Mouse (Mus musculus) NIH3T3 (cell line): ENCODE data around the gene Aatk.
A peak's percentile ranks its signal among the peaks of the same experiment; 100 is the strongest.

ENCODE experiments used
- DNase-seq: peaks from one replicate; pipeline ENCODE4 v3.0.0-alpha.2; 2012; ENCODE audit warnings: low read depth

The Aatk gene

DNA sequence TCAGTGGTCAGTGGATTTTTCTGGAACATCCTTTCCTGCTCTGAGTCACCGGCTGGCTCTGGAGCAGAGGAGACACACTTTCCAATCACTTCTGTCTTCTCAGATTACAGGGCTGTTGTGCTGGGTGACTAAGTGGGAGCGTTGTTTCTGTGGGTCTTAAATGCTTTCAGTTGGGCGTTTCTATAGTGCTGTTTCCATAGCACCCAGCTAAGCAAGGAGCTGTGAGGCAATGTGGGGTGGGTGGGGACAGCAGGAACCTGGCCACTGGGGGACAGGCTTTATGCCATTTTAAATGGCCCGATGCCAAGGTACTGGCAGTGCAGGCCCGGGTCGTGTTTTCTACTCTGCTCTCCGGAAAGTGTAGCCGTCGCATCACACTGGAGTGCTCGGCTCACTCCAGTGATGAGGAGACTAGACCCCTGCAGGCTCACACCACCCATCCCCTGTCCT lies 57.8 kb downstream of the Aatk start:
- DNase-seq, result peak; percentile 92

DNA sequence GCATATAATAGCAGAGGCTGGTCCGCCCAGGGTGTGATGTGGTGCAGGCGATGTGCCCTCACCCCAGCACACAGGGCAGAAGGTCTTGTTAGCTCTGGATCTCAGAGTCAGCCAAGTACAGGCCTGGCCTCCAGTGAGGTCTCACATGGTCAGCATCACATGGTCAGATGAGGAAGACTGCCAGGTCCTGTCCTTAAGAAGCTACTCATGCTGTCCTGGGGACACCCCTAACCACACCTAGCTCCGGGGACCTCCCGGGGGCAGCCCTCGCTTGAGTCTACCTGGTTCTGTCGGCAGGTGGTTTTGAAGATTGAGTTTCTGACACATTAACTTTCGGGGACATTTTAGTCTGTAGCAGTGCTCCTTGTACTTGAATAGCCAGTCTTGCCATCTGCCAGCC lies 58.6 kb downstream of the Aatk start:
- DNase-seq, result peak; percentile 65

DNA sequence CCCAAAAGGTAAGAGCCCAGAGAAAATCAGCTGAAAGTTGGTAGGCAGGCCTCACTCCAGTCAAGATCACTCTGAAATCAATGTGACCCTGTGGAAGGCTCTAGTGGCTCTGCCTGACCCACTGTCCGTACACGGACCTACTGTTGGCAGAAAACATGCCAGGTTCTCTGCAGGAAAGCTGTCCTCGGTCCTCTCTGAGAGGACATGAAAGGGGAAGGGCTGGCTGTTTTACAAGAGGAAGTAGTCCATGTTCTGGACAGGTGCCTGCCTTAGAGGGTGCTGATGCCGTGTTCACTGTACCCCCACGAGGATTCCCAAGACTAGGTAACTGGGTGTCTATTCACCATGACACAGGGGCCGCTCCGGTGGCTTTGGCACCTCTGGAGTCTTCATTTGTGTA lies 59.1 kb downstream of the Aatk start:
- DNase-seq, result no peak

DNA sequence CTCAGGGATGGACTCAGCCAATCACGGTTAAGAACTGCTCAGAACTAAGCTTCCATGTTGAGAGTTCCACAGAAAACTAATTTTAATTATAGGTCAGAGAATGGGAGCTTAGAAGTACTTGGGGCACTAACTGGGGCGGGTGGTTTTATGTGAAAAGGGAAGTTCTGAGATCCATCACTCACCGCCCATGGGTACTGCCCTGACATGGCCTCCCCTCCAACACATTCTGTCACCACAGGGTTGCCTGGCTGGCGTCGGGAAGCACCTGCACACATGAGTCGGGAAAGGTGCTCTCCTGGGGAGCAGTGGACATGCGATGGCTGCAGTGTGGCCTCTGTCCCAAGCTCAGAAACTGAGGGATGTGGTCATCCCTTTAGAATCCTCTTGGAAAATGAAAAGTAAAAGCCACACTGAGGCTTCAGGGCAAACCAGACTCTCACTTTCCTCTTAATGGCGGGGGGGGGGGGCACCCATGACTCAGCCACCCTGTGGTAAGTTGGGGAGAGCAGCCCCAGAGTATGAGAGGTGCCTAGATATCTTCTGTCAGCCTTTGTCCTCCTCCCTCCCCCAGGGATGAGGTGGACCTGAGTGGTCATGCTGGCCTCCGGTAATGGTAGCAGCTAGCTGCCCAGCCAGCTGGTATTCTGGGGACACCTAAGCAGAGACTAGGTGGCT lies 60.1 kb downstream of the Aatk start:
- peak; percentile 50 for DNase-seq

DNA sequence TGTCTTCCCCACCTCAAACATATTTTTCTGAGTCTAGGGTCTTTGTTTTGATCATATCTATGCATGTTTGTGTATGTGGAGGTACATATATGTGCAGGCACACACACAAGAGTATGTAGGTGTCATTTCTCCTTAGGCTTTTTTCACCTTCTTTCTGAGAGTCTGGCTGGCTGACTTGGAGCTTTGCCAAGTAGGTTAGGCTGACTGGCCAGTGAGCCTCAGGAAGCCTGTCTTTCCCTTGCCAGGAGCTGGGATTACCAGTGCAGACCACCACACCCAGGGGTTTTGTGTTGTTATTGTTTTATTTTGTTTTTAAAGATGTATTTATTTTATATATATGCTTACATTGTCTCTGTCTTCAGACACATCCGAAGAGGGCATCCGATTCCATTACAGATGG lies 63.8 kb downstream of the Aatk start:
- DNase-seq, result peak; percentile 20

DNA sequence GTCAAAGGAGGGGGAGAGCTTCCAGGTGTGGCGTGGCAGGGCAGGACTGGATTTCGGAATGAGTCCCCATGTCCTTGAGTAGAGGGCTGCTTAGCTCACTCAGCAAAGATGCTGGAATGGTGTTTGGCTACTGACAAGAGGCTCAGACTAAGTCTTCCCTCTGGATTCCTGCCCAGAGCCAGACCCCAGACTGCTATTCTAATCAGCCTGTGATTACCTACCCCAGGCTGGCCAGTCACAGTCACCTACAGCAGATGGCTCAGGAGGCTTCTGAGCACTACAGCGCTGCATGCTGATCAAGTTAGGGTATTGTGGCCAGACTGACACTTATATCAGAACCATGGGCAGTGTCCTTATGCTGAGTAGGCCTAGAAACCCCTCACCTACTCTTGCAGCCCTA lies 64.7 kb downstream of the Aatk start:
- DNase-seq, result no peak

DNA sequence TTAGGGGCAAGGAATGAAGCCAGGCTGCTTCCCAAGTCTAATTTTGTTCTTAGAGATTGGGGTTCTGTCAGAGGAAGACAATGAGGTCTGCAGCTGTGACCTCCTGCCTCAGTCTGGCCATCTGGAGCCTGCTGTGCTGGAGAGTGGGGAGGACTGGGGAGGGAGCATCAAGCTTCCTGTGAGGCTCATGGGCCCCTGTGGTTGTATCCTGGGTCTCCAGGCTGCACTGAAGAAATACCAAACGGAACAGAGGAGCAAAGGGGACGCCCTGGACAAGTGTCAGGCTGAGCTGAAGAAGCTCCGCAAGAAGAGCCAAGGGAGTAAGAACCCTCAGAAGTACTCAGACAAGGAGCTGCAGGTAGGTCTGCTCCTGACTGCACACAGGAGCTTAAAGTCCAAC lies 65.2 kb downstream of the Aatk start:
- DNase-seq, result no peak

DNA sequence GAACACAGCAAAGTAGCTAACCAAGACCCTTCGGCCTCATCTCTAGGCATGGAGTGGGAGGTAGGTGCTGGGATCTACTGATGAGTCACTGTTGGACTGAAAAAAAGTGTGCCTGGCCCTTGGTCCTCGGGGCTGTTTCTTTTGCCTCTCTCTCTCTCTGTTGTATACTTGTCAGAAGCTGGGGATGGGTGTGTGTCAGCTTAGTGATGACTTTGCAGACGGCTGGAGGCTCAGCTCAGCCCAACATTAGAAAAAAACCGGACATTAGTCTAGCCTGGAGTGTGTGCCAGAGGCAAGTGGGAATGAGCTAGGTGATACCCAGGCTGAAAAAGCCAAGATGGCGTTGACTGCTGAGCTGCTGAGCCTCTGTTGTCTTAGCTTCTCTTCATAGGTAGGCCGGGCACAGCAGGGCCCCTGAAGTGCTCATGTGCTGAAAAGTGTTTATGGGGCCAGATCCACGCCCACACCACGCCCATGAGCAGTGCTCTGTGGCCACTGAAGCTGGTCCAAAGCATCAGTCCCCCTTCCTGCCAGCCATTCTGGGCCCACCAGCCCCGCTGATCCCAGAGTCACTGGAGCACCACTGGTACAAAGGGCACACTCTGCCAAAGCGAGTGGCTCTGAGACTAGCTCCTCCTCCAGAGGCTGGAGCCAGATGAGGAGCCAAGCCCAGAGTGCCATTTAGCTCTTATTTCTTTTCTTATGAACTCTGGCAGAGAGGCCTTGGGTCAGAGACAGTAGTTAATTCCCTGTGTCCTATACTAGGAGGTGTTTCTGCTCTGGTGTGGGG lies 67.2 kb downstream of the Aatk start:
- peak; percentile 60 for DNase-seq

DNA sequence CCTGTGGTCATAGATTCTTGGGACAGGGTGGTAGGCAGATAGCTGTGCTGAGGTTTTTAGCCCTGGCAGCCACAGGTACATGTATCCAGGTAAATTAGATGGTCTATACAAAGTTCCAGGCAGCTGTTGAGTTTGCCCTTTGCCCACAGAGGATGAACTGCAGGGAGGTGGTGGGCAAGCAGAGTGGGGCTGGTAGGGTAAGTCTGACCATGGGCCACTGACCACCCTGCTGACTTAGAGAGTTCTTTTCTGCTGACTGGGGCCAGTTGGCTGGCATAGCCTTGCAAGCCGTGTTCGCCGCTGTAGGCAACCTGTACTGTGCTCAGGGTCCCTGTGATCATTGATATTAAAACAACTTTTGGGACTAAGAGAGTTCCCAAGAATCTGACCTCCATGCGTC lies 68.3 kb downstream of the Aatk start:
- DNase-seq, result no peak

DNA sequence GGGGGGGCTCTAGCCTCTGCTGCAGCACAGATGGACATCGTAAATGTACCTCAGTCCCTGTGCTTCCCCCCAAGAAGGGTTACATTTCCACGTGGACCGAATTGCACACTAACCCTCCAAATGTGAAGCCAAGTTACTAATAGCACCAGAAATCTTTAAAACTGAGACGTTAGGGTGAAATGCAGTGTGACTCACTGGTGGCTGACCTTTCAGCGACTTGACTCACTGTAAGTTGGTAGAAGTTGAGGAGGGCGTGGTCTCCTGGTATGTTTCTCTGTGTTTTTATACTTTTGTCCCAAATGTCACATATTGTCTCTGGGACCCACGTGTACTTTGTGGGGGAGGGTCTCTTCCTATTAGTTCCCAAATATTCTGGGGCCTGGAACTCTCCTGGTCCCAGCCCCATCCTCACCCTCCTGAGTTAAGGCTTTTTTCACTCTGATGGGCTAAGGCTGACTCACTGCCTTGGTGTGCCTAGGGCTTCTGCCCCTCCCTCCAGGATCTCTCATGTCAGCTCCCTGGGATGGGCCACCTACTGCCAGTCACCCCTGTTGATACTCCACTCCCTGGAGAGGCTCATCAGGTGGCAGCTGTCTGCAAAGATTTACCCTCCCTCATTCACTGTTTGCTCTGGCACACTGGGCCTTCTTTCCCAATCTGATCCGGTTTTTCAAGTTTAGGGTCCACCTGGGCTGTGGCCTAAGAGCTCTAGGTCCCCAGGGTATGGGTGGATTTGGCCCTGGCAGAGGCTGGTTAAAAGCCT lies 71.0 kb downstream of the Aatk start:
- peak; percentile 84 for DNase-seq

DNA sequence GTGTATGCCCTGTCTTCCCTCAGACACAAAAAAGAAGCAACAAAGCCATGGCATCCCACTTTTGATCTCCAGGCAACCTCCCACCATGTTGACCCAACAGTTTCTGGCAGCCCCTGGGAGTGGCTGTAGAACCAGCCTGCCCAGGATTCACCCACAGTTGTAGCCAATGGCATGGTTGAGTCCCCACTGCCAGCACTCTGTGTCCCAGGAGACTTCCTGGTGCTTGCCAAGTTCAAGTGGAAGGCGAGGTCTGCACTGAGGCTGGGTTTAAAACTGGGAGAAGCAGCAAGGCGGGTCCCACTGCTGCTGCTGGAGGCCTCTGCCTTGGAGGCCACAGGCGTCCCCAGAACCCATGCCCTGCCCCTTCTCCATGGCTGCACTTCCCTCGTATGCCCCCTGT lies 73.2 kb downstream of the Aatk start:
- no peak for DNase-seq

DNA sequence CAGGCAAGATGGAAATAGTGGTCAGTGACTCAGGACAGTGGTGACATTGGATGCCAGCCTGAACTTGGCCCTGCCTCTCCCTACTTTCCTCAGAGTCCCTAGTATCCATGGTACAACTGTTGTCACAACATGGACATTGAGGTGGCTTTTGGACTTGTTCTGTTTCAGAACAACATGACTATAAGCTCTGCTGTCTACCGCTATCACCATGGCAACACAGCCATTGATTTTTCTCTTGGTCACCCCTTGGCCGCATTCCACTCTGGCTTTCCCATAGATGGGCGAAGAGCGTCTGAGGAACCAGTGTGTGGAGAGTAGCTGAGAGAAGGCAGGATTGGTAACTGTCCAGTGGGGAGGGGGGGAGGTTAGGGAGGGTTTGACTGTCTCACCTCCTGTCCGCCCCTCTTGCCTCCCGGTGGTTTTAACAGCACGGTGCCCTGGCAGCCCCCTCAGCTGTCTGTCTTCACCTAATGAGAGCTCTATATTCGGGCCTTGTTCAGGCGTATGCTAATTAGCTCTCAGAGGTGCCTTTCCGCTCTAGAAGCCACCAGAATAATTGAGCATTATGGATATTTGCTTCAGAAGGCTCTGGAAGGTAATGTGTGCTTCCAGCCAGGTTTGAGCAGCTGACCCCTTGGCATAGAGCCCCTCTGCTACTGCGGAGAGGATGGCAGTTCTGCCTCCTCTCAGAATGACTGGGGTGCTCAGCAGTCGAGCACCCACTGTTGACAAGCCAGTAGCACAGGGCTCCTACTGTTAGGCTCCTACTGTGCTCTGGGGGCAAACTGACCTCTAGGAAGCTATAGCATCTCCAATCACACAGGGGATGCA lies 76.7 kb downstream of the Aatk start:
- no peak for DNase-seq

DNA sequence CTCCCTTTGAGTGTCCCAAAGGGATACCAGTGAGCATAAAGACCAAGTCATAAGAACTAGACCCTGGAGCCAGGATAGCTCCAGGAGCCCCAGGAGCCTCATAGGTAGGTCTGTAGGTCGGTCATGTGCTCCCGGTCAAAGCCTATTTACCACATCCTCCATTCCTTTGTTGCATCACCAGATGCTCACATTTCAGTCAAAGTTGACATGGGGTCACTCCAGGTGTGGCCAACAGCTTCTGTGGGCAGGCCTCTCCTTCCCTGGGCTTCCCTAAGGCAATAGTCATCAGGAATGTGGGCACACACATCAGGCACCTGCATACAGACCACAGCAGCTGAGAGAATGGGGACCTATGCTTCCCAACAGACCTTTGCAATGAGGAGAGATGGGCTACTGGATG lies 79.1 kb downstream of the Aatk start:
- no peak for DNase-seq

DNA sequence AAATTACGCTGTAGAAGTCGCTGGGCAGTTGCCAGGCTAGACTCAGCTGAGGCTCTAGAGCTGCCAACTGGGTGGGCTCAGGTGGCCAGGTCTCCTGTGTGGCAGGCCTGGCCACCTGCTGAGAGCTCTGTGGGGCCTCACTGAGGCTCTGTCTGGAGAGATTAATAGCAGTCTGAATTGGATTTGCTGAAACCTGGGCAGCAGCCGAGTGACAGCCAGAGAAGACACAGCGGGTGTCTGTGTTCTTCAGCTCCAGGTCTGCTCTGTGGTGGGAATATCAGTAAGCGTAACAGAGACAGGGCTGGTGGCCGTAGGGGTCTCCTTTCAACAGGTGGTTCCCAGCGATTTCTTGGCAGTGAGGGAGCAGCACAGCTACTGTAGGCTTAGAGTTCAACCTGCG lies 79.6 kb downstream of the Aatk start:
- no peak for DNase-seq

DNA sequence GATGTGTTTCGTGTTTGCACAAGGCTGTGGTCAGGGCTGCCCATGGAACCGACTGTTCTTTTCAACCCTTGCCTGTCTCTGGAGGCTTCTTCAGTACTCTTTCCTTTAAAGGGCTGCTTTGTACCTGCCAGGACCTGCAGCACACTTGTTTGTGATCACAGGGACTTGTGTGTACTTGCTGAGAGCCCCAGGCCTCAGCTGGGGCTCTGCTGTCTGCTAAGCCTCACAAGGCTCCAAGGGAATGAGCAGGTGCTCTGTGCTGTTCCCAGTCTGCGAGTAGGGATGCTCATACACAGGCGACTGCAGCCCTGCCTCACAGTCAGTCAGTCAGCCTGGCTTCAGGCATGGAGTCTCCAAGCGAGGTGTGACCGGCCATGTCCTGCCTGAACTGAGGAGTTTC lies 80.7 kb downstream of the Aatk start:
- DNase-seq, result no peak

DNA sequence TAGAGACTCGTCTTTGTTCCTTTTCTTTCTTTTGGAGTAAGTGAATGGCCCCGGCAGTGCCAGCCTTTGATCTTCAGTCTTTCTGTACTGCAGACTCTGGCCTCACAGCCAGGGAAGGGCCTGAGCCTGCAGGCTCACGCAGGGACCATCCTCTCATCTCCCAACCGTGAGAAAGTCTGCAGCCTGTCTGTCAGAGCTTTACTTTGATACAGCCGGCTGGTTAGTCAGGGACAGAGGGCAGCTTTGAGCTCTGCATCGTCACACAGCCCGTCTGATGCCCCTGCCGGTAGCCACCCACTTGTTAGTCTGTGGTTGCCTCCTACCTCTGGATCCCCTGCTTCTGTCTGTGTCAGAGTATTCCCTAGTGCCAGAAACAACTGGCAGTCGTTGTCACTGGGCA lies 81.9 kb downstream of the Aatk start:
- DNase-seq, result no peak

DNA sequence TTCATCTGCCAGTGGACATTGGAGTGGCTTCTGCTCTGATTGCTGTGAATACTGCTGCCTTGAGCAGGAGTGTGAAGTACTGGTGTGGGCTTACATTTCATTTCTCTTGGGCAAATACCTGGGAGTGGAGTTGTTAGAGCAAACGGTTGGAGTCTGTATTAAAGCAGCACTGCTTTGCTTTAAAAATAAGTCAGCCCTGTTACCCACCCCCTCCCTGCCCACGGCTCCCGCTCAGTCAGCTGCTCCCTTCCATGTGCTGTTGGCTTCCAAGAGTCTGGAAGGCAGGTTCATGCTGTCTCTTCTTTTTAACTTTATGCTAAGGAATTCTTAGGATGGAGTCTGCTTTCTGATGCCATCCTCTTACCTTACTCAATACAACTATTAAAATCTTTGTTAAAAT lies 85.5 kb downstream of the Aatk start:
- DNase-seq, result no peak

DNA sequence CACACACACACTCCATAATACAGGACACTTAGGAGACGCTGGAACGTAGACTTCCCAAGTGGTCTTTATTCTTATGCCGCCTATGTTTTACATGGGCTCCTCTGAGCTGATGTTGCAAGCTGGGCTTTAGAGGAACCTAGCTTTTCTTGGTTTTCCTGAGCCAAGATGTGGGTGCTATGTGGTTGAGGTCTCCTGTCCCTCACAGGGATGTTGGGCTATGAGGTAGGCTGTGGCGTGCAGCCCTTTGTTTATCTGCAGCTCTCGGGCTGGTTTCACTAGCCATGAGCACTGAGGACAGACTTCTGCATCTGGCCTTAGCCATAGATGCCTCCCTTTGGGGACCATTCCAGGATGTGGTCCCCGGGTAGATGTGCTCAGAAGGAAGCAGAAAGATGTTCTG lies 86.3 kb downstream of the Aatk start:
- DNase-seq, result no peak

DNA sequence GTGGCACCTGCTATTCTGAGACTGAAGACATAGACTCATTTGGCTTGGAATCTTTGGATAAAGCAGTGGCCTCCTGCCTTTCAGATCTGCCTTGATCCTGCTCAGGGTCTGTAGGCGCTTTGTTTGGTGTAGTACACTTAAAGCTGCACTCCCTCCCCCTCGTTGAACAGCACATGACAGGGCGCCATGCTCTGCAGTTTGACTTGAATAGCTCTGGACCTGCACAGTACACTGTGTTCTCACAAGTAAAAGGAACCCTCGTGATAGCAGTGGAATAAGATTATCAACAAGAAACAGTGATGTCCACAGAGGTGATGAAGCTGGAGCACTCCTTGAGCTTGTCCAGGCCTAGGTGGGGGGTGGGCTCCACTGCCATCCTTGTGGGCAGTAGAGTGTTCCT lies 87.3 kb downstream of the Aatk start:
- DNase-seq, result no peak

DNA sequence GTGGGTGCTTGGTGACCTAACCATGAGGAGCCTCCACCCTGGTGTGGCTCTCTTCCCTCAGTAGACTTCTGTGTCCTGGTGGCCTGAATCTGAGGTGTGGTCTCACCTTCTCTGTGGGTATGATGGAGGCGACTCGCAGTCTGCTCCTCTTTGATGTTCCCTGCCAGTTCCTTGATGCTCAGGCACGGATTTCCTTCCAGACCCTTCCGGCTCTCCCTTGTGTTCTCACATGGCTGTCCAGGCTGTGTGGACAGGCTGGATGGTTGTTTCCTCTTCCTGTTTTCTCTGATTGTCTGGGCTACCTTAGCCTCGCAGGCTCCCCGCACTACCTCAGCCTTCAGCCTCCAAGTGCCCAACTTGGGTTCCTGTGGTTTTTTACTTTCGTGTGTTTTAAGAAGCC lies 88.1 kb downstream of the Aatk start:
- DNase-seq, result no peak
